Mouse (Mus musculus) intestine, embryonic 15.5 days (tissue): ENCODE results near the gene Defb26. TPM values are rescaled to one million over a fixed set of nuclear protein-coding genes. Genes with fewer than 3 reads are reported as not detected.

Source experiments
- ATAC-seq: fragments of 200-750 bp; cut with Nextera tagmentation; 2 replicates; pipeline ENCODE4 v1.8.0; 2017; ENCODE audit warnings: moderate TSS enrichment, moderate library complexity
- H3K27ac ChIP-seq: fragments of 300-500 bp; sonication (generic); 2 replicates; pipeline ENCODE4 v1.5.1; 2015; ENCODE audit warnings: mild to moderate bottlenecking, inconsistent platforms
- H3K27me3 ChIP-seq: fragments of 300-500 bp; sonication (generic); replicated peaks from 2 replicates; pipeline ENCODE4 v1.6.1; 2015; ENCODE audit warnings: inconsistent platforms
- H3K36me3 ChIP-seq: fragments of 300-500 bp; sonication (generic); 2 replicates; pipeline ENCODE4 v1.6.1; 2015; ENCODE audit warnings: inconsistent platforms
- H3K4me1 ChIP-seq: fragments of 300-500 bp; sonication (generic); replicated peaks from 2 replicates; pipeline ENCODE4 v1.6.1; 2015; ENCODE audit warnings: inconsistent platforms
- H3K4me2 ChIP-seq: fragments of 300-500 bp; sonication (generic); replicated peaks from 2 replicates; pipeline ENCODE4 v1.6.1; 2015; ENCODE audit warnings: mild to moderate bottlenecking, inconsistent platforms
- H3K4me3 ChIP-seq: fragments of 300-500 bp; sonication (generic); replicated peaks from 2 replicates; pipeline ENCODE4 v1.5.1; 2015; ENCODE audit warnings: inconsistent platforms
- H3K9ac ChIP-seq: fragments of 300-500 bp; sonication (generic); 2 replicates; pipeline ENCODE4 v1.6.1; 2015; ENCODE audit warnings: inconsistent platforms
- H3K9me3 ChIP-seq: fragments of 300-500 bp; sonication (generic); 2 replicates; pipeline ENCODE4 v1.6.1; 2016; ENCODE audit warnings: inconsistent platforms
- WGBS: fragments of 180-500 bp; shearing (Covaris S2); methylation state at CpG from one replicate; pipeline ENCODE4 v1.1.7; 2015; 5-methylcytosine and 5-hydroxymethylcytosine counted together
- polyA plus RNA-seq: library from polyadenylated mRNA; unstranded; fragments of >200 nt; fragmentation: Nextera tagmentation; extraction: Ambion mirVana; gene quantifications from 2 replicates; pipeline ENCODE4 v1.2.1, GENCODE M21; 2015

The Defb26 gene
- polyA plus RNA-seq, 1 experiment from 2014 or later: not detected

- H3K27me3 ChIP-seq: no peaks in the 10 kb centered on the region
- H3K9ac ChIP-seq: no peak overlapping the region
- 81% methylated on average over 6 of the region's 6 CpGs for WGBS
- no peak overlapping the region for H3K4me2 ChIP-seq
- ATAC-seq: no peak
- H3K9me3 ChIP-seq: no peaks in the 10 kb centered on the region
- H3K4me1 ChIP-seq: no peaks in the 10 kb centered on the region
- H3K4me3 ChIP-seq: no peak overlapping the region
- H3K27ac ChIP-seq: no peak overlapping the region
- no peaks in the 10 kb centered on the region for H3K36me3 ChIP-seq
These were observed 10.6 kb downstream of the Defb26 start for GRCm38 (mm10) chr2:152500863-152501229.

GRCm38 (mm10) chr2:152500204-152500862, 11.2 kb downstream of the Defb26 start:
- H3K4me1 ChIP-seq: no peaks in the 10 kb centered on the region
- H3K4me2 ChIP-seq: no peak overlapping the region
- H3K27ac ChIP-seq: no peak overlapping the region
- no peak overlapping the region for H3K9ac ChIP-seq
- WGBS: 68% methylated on average over 7 of the region's 7 CpGs
- no peaks in the 10 kb centered on the region for H3K36me3 ChIP-seq
- ATAC-seq: no peak
- H3K27me3 ChIP-seq: no peaks in the 10 kb centered on the region
- no peaks in the 10 kb centered on the region for H3K9me3 ChIP-seq
- H3K4me3 ChIP-seq: no peak overlapping the region

- no peak overlapping the region for H3K4me2 ChIP-seq
- no peaks in the 10 kb centered on the region for H3K27me3 ChIP-seq
- H3K9me3 ChIP-seq: no peaks in the 10 kb centered on the region
- no peak overlapping the region for H3K9ac ChIP-seq
- WGBS: 71% methylated on average over 6 of the region's 6 CpGs
- H3K4me1 ChIP-seq: no peaks in the 10 kb centered on the region
- ATAC-seq: no peak
- no peak overlapping the region for H3K4me3 ChIP-seq
- no peak overlapping the region for H3K27ac ChIP-seq
- H3K36me3 ChIP-seq: no peaks in the 10 kb centered on the region
These were observed 13.5 kb downstream of the Defb26 start for GRCm38 (mm10) chr2:152498020-152498419.

GRCm38 (mm10) chr2:152493151-152493550, 18.3 kb downstream of the Defb26 start:
- no peak overlapping the region for H3K4me2 ChIP-seq
- H3K27me3 ChIP-seq: no peaks in the 10 kb centered on the region
- no peaks in the 10 kb centered on the region for H3K36me3 ChIP-seq
- no peaks in the 10 kb centered on the region for H3K9me3 ChIP-seq
- no peaks in the 10 kb centered on the region for H3K4me1 ChIP-seq
- ATAC-seq: no peak
- 75% methylated on average over 6 of the region's 6 CpGs for WGBS
- H3K9ac ChIP-seq: no peak overlapping the region
- H3K4me3 ChIP-seq: no peak overlapping the region
- H3K27ac ChIP-seq: no peak overlapping the region

- Histone ChIP-seq H3K27ac (no peak within 1 kb of the TSS), H3K36me3 (no peaks in the 10 kb centered on the region), H3K9me3 (no peaks in the 10 kb centered on the region), H3K4me3 (no peak within 1 kb of the TSS), H3K4me2 (no peak within 1 kb of the TSS), H3K27me3 (no peaks in the 10 kb centered on the region), H3K9ac (no peak within 1 kb of the TSS), H3K4me1 (no peaks in the 10 kb centered on the region)
- no peak for ATAC-seq
These were observed 21.5 kb downstream of the Defb26 start, which contains the start of gene Defb22 for GRCm38 (mm10) chr2:152490038-152490437. Gene Defb22, minus strand, starts transcription at chr2:152490138.

- WGBS: 71% methylated on average over 2 of the region's 2 CpGs
- ATAC-seq: no peak
- no peak overlapping the region for H3K9ac ChIP-seq
- no peak overlapping the region for H3K4me2 ChIP-seq
- H3K4me3 ChIP-seq: no peak overlapping the region
- H3K4me1 ChIP-seq: no peaks in the 10 kb centered on the region
- no peaks in the 10 kb centered on the region for H3K27me3 ChIP-seq
- H3K27ac ChIP-seq: no peak overlapping the region
- no peaks in the 10 kb centered on the region for H3K36me3 ChIP-seq
- no peaks in the 10 kb centered on the region for H3K9me3 ChIP-seq
These were observed 24.5 kb downstream of the Defb26 start for GRCm38 (mm10) chr2:152487024-152487423.

GRCm38 (mm10) chr2:152481726-152482125, 29.8 kb downstream of the Defb26 start:
- Histone ChIP-seq H3K4me1 (no peaks in the 10 kb centered on the region), H3K27me3 (no peaks in the 10 kb centered on the region), H3K9me3 (no peaks in the 10 kb centered on the region), H3K4me3 (no peak overlapping the region), H3K4me2 (no peak overlapping the region), H3K9ac (no peak overlapping the region), H3K27ac (no peak overlapping the region), H3K36me3 (no peaks in the 10 kb centered on the region)
- no peak for ATAC-seq
- WGBS: 94% methylated on average over 7 of the region's 7 CpGs

GRCm38 (mm10) chr2:152480881-152481280, 30.6 kb downstream of the Defb26 start:
- no peaks in the 10 kb centered on the region for H3K27me3 ChIP-seq

GRCm38 (mm10) chr2:152476763-152477162, 34.7 kb downstream of the Defb26 start, which contains the start of gene Defb20:
Gene Defb20, plus strand, starts transcription at chr2:152477063.
- H3K27me3 ChIP-seq: no peaks in the 10 kb centered on the region
- 67% methylated on average over 2 of the region's 2 CpGs for WGBS
- H3K4me1 ChIP-seq: no peaks in the 10 kb centered on the region
- H3K4me3 ChIP-seq: no peak within 1 kb of the TSS
- H3K9ac ChIP-seq: no peak within 1 kb of the TSS
- no peaks in the 10 kb centered on the region for H3K9me3 ChIP-seq
- H3K27ac ChIP-seq: no peak within 1 kb of the TSS
- H3K4me2 ChIP-seq: no peak within 1 kb of the TSS
- no peak for ATAC-seq
- H3K36me3 ChIP-seq: no peaks in the 10 kb centered on the region

More at GRCm38 (mm10) chr2:152480881-152481280, 30.6 kb downstream of the Defb26 start:
- 83% methylated on average over 3 of the region's 3 CpGs for WGBS
- H3K27ac ChIP-seq: no peak overlapping the region
- H3K36me3 ChIP-seq: no peaks in the 10 kb centered on the region
- no peak overlapping the region for H3K4me2 ChIP-seq
- H3K4me3 ChIP-seq: no peak overlapping the region
- no peaks in the 10 kb centered on the region for H3K9me3 ChIP-seq
- no peak for ATAC-seq
- no peaks in the 10 kb centered on the region for H3K4me1 ChIP-seq
- H3K9ac ChIP-seq: no peak overlapping the region

GRCm38 (mm10) chr2:152472434-152472833, 39.1 kb downstream of the Defb26 start:
- Histone ChIP-seq H3K36me3 (no peaks in the 10 kb centered on the region), H3K4me1 (no peaks in the 10 kb centered on the region)
- 17% methylated on average over 3 of the region's 3 CpGs for WGBS

GRCm38 (mm10) chr2:152470973-152471372, 40.5 kb downstream of the Defb26 start:
- Histone ChIP-seq H3K4me2 (no peak overlapping the region), H3K9me3 (no peaks in the 10 kb centered on the region), H3K4me3 (no peak overlapping the region), H3K4me1 (no peaks in the 10 kb centered on the region), H3K36me3 (no peaks in the 10 kb centered on the region), H3K9ac (no peak overlapping the region), H3K27me3 (no peaks in the 10 kb centered on the region), H3K27ac (no peak overlapping the region)
- no peak for ATAC-seq
- WGBS: 34% methylated on average over 7 of the region's 7 CpGs

More at GRCm38 (mm10) chr2:152472434-152472833, 39.1 kb downstream of the Defb26 start:
- H3K27ac ChIP-seq: no peak overlapping the region
- no peak overlapping the region for H3K4me2 ChIP-seq
- no peak for ATAC-seq
- no peaks in the 10 kb centered on the region for H3K27me3 ChIP-seq
- H3K9me3 ChIP-seq: no peaks in the 10 kb centered on the region
- no peak overlapping the region for H3K4me3 ChIP-seq
- no peak overlapping the region for H3K9ac ChIP-seq

- H3K27ac ChIP-seq: no peak within 1 kb of the TSS
- no peaks in the 10 kb centered on the region for H3K36me3 ChIP-seq
- 89% methylated on average over 3 of the region's 3 CpGs for WGBS
- H3K4me3 ChIP-seq: no peak within 1 kb of the TSS
- H3K9me3 ChIP-seq: no peaks in the 10 kb centered on the region
- H3K4me2 ChIP-seq: no peak within 1 kb of the TSS
- ATAC-seq: no peak
- no peak within 1 kb of the TSS for H3K9ac ChIP-seq
- no peaks in the 10 kb centered on the region for H3K27me3 ChIP-seq
- H3K4me1 ChIP-seq: no peaks in the 10 kb centered on the region
These were observed 46.8 kb downstream of the Defb26 start, which contains the start of gene Defb23 for GRCm38 (mm10) chr2:152464570-152465150. Gene Defb23, minus strand, starts transcription at chr2:152464620.

GRCm38 (mm10) chr2:152459241-152459640, 52.3 kb downstream of the Defb26 start:
- H3K4me3 ChIP-seq: no peak overlapping the region
- H3K27ac ChIP-seq: no peak overlapping the region
- no peaks in the 10 kb centered on the region for H3K36me3 ChIP-seq
- H3K27me3 ChIP-seq: no peaks in the 10 kb centered on the region
- no peak overlapping the region for H3K9ac ChIP-seq
- WGBS: 43% methylated on average over 13 of the region's 13 CpGs
- ATAC-seq: no peak
- H3K4me1 ChIP-seq: no peaks in the 10 kb centered on the region
- H3K4me2 ChIP-seq: no peak overlapping the region
- H3K9me3 ChIP-seq: no peaks in the 10 kb centered on the region
